Mouse (Mus musculus) thymus, adult 2 months (tissue): ENCODE data around the gene Pop5.

Experiments used
- CTCF ChIP-seq: fragments of 200-500 bp; IDR thresholded peaks from 2 replicates; pipeline ENCODE4 v1.5.1; 2012; ENCODE audit warnings: mild to moderate bottlenecking, control low read depth, low read length, moderate library complexity, borderline replicate concordance; ENCODE audit not compliant: control insufficient read depth, poor library complexity, insufficient read depth; ENCODE audit errors: extremely low read depth
- POLR2A ChIP-seq: fragments of 200-500 bp; IDR thresholded peaks from 2 replicates; pipeline ENCODE4 v1.6.1; 2012; ENCODE audit warnings: mild to moderate bottlenecking, low read length, control low read depth, moderate library complexity; ENCODE audit not compliant: control insufficient read depth, poor library complexity, insufficient read depth; ENCODE audit errors: extremely low read depth

- TF ChIP-seq CTCF (no peak), POLR2A (no peak)
These were observed 4.6 kb downstream of the Pop5 start for GRCm38 (mm10) chr5:115240191-115240590.
